Mouse (Mus musculus): ENCODE data around the gene Btbd3.

DNA sequence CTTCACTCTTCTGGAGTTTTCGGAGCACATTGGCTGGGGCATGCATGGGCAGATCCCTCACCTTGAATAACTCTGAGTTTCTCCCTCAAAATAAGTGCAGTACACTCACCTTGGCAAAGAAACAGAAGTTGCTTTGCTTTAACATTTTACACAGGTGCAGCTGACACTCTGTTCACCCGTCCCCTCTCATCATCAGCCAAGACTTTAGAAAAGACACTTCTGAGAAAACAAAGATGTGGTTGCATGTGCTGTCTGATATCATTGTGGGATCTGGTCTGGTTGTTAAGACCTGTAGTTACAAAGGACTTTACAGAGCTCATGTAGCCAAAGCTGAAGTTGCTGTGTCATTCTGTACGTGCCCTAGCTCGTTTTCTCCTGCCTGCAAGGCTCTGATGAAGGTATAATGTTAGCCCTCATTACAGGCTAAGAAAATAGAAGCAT is 64.7 kb downstream of the Btbd3 start:
- TF ChIP-seq TAL1 (IDR thresholded peaks at IDR 0.05; ENCODE audit: low read length): no peak
- no peak for TF ChIP-seq GATA1 (IDR thresholded peaks at IDR 0.05; ENCODE audit: low read length)

Data from erythroblast, embryonic 14.5 days (primary cell).